Mouse (Mus musculus) heart, adult 18-20 months (tissue): ENCODE data around the gene Olfr745. TPM values are rescaled to one million over a fixed set of nuclear protein-coding genes. Genes with fewer than 3 reads are reported as not detected.

ENCODE experiments used
- DNase-seq, 2 experiments: peaks; one replicate each; pipeline ENCODE4 v3.0.0; 2021 to 2022; ENCODE audit warnings: mixed read lengths in 1 of 2
- long read RNA-seq, 2 experiments: library from polyadenylated mRNA; stranded (forward); transcript quantifications; one replicate each; pipeline ENCODE4 v2.0.0; 2021
- total RNA-seq, 2 experiments: library from RNA; stranded (reverse); gene quantifications; 2 replicates each; pipeline ENCODE4 v1.2.3; 2021

The Olfr745 gene
- not detected for total RNA-seq
- long read RNA-seq, experiment 1, result 0 reads
- long read RNA-seq, experiment 2, result 0 reads

DNA sequence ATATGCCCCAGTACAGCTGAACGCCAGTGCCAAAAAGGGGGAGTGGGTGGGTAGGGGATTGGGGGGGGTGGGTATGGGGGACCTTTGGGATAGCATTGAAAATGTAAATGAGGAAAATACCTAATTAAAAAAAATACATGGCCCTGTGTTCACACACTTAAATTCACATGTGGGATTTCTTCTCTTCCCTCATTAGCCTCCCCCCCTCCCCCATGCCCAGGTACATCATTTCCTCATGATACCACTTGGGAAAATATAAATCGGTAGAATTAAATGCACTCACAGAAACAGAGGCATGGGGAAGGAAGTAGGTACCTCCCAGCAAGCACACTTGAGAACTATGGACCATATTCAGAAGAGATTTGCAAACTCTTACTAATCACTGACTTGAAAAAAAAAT lies at the start of gene Olfr745:
Gene Olfr745 (plus strand): TSS at position 301 of the 400 bp plus-strand sequence.
- DNase-seq, result no peak

DNA sequence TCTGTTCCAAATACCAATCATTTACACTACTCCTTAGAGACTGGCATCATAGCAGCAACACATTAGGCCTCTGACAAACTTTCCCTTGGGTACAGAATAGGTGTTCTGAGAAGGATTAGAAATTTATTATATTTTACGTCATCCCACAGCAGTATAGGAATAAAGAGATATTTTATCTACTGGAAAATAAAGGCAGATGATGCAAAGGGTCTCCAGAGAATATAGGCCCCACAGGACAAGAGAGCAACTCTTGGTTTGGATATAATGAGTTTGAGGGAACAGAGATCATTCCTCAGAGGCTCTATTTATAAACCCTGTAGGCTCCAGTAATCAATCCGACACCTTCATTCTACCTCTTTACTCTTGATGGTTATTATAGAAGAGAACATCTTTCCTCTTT lies 24.6 kb upstream of the Olfr745 start, which contains the start of gene Olfr744:
Gene Olfr744 (plus strand): TSS at position 301 of the 400 bp plus-strand sequence.
- DNase-seq, result no peak

DNA sequence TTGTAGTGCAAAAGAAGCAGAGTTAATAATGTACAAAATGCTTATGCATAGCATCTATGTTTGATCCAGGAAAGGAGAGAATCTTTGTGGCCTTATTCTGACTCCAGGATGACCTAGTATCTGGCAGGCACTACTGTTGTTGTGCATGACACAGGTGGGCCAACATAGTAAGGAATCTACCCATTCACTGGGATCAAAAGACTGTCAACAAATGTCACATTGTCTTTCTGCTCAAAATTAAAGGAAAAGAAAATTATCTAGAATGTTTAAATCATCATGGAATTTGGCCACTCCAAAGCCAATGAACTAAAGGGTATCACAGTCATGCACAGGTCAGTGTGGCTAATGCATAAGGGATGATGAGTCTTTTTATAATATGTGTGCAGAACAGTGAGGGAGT lies 7.6 kb downstream of the Olfr745 start, which contains the start of gene Olfr746:
Gene Olfr746 (plus strand): TSS at position 301 of the 400 bp plus-strand sequence.
- DNase-seq, result no peak

DNA sequence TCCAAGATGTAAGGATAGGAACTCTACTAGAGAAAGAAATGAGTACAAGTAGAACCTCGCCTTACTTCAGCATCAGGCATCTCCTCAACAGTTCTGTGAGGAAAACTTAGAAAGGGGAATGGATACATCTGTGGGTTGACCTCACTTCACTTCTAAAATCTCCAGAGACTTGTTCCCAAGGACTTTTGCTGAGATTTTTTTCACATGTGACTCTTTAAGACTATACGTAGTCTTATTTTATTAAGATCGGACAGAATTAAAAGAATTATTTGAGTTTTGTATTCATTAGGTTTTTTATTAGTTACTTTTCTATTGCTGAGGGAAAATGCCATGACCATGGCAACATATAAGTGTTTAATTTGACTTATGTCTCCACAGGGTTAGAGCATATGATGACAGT lies 53.9 kb downstream of the Olfr745 start, which contains the start of gene Olfr747:
Gene Olfr747 (minus strand): TSS at position 101 of the 400 bp plus-strand sequence.
- DNase-seq, result no peak

Other genes starting within 250 kb of the Olfr745 start
- gene Olfr738, start 231.8 kb upstream of the Olfr745 start, total RNA-seq, result not detected
- not detected for gene Olfr739, start 220.8 kb upstream of the Olfr745 start, total RNA-seq
- gene Olfr740, start 193.8 kb upstream of the Olfr745 start, total RNA-seq, result not detected
- gene Olfr741, start 166.7 kb upstream of the Olfr745 start, total RNA-seq, result not detected
- not detected for gene Olfr742, start 135.8 kb upstream of the Olfr745 start, total RNA-seq
- not detected for gene Olfr743, start 117.5 kb upstream of the Olfr745 start, total RNA-seq
- gene Olfr744, start 24.5 kb upstream of the Olfr745 start, total RNA-seq, result not detected
- not detected for gene Olfr746, start 7.7 kb downstream of the Olfr745 start, total RNA-seq
- gene Olfr747, start 53.8 kb downstream of the Olfr745 start, total RNA-seq, result not detected
- gene Olfr748, start 68.0 kb downstream of the Olfr745 start, total RNA-seq, result not detected
- not detected for gene Olfr749, start 105.7 kb downstream of the Olfr745 start, total RNA-seq
- 10 to 100 TPM; 11.1 to 13.5 TPM for gene Ttc5, start 146.1 kb downstream of the Olfr745 start, total RNA-seq
- not detected for gene Ccnb1ip1, start 168.3 kb downstream of the Olfr745 start, total RNA-seq
- 10 to 100 TPM; 14.9 to 16.4 TPM for gene Parp2, start 168.5 kb downstream of the Olfr745 start, total RNA-seq
- 10 to 100 TPM; 10.4 to 11.6 TPM for gene Tep1, start 231.2 kb downstream of the Olfr745 start, total RNA-seq